Mouse (Mus musculus) embryo, embryonic 11 days (tissue): Measurements from ENCODE around the gene Rhox7a.
"Not testable (repeated sequence)": the region's sequence is repeated elsewhere in the genome, so short reads cannot be mapped to it uniquely, and the experiment has no call there.

ENCODE experiments used
- DNase-seq: peaks from one replicate; pipeline ENCODE4 v3.0.0-alpha.2; 2015

Rhox7a gene

GRCm38 (mm10) chrX:37831386-37831785, at the start of gene Rhox7a:
Gene Rhox7a, plus strand, starts transcription at chrX:37831686.
- not testable (repeated sequence) for DNase-seq

- DNase-seq: no peak
These were observed 24.0 kb upstream of the Rhox7a start for GRCm38 (mm10) chrX:37807286-37808080.

GRCm38 (mm10) chrX:37809396-37809795, 22.1 kb upstream of the Rhox7a start:
- no peak for DNase-seq

- DNase-seq: peak; percentile 42
These were observed 20.3 kb upstream of the Rhox7a start for GRCm38 (mm10) chrX:37811179-37811578.

GRCm38 (mm10) chrX:37815665-37816064, 15.8 kb upstream of the Rhox7a start:
- DNase-seq: no peak

- DNase-seq: not testable (repeated sequence)
These were observed 4.9 kb upstream of the Rhox7a start, which contains the start of gene Rhox6 for GRCm38 (mm10) chrX:37826610-37827009. Gene Rhox6, plus strand, starts transcription at chrX:37826910.

GRCm38 (mm10) chrX:37871641-37872040, 40.2 kb downstream of the Rhox7a start:
- no peak for DNase-seq

GRCm38 (mm10) chrX:37878844-37879243, 47.4 kb downstream of the Rhox7a start, which contains the start of gene Rhox8:
Gene Rhox8, minus strand, starts transcription at chrX:37878944.
- no peak for DNase-seq
